Comparison of ENCODE assay signal across 23 mouse cellular contexts in the genomic region with DNA sequence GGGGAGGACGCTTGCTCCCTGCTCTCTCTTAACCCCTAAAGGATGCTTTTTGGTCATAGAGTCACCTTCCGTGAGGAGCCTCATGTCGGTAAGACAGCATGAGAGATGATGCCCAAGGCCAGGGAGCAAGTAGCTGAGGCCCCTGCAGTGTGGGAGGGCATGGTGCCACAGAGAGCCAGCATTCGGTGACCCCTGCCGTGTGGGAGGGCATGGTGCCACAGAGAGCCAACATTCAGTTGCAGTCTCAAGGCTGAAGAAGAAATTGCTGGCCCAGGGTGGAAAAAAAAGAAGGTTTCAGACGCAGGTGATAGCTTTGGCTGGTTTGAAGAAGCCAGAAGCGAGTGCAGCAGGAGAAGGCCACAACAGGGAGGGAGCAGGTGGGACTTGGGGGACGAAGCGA. TPM values are rescaled to one million over a fixed set of nuclear protein-coding genes. Genes with fewer than 3 reads are reported as not detected.
DNase-seq lines count a peak whose midpoint lies in the region; TF ChIP-seq lines count a peak whose summit lies in the region.
"Had no signal": no experiment of that assay in that cellular context is flagged by ENCODE, and none has a peak within 500 bp of the region (broad histone marks: within the 10 kb centered on the region; RNA-seq: fewer than 3 reads in every experiment).

No protein-coding gene starts in this region.

- 60% methylated on average over 9 of the region's 9 CpGs for WGBS in thymus, adult 2 months
- 85% methylated on average over 9 of the region's 9 CpGs for WGBS in small intestine, adult 2 months

- peak overlapping the region; percentile 81 for H3K27ac ChIP-seq in left cerebral cortex, adult 2 months
- H3K27ac ChIP-seq in thymus, adult 2 months (ENCODE audit: control insufficient read depth, insufficient read depth, low read length), result peak overlapping the region; percentile 79; the same call in 1 of the 2 replicates
- 0 out of 2 replicates have a peak overlapping the region, but pooled peaks have one; percentile 71 for H3K27ac ChIP-seq in small intestine, adult 2 months (ENCODE audit: insufficient read depth, low read depth, low read length)
- H3K27ac ChIP-seq: embryonic facial prominence, embryonic 12.5 days; embryonic facial prominence, embryonic 15.5 days; heart, embryonic 13.5 days; hindbrain, embryonic 12.5 days; hindbrain, embryonic 15.5 days had no signal

- no peaks in the 10 kb centered on the region for H3K27me3 ChIP-seq in thymus, adult 2 months (ENCODE audit: control insufficient read depth, insufficient read depth, low read length)
- no peaks in the 10 kb centered on the region for H3K27me3 ChIP-seq in small intestine, adult 2 months (ENCODE audit: control insufficient read depth, insufficient read depth, low read length)
- H3K27me3 ChIP-seq: embryonic facial prominence, embryonic 12.5 days; embryonic facial prominence, embryonic 15.5 days; heart, embryonic 13.5 days; hindbrain, embryonic 12.5 days; hindbrain, embryonic 15.5 days; Patski had no signal

- H3K36me3 ChIP-seq in thymus, adult 2 months (ENCODE audit: control insufficient read depth, insufficient read depth, low read length), result 0 out of 2 replicates have a peak, but pooled peaks cover 4% of the 10 kb centered on the region
- no peaks in the 10 kb centered on the region for H3K36me3 ChIP-seq in small intestine, adult 2 months (ENCODE audit: control insufficient read depth, insufficient read depth, low read length)
- H3K36me3 ChIP-seq: embryonic facial prominence, embryonic 12.5 days; embryonic facial prominence, embryonic 15.5 days; G1E; heart, embryonic 13.5 days; hindbrain, embryonic 12.5 days; hindbrain, embryonic 15.5 days had no signal

- H3K4me1 ChIP-seq in thymus, adult 2 months (replicated peaks; ENCODE audit: control insufficient read depth, insufficient read depth, low read length), result peaks cover 63% of the 10 kb centered on the region
- peaks cover 9% of the 10 kb centered on the region for H3K4me1 ChIP-seq in small intestine, adult 2 months (ENCODE audit: control insufficient read depth, insufficient read depth, insufficient read length, low read length)
- H3K4me1 ChIP-seq: embryonic facial prominence, embryonic 12.5 days; embryonic facial prominence, embryonic 15.5 days; hindbrain, embryonic 12.5 days had no signal

- no peak for TF ChIP-seq POLR2A in thymus, adult 2 months (IDR thresholded peaks at IDR 0.05; ENCODE audit: control insufficient read depth, extremely low read depth, insufficient read depth, low read length, poor library complexity)
- no peak for TF ChIP-seq POLR2A in small intestine, adult 2 months (IDR thresholded peaks at IDR 0.05; ENCODE audit: low read depth, low read length)

- intact Hi-C loops in left cerebral cortex, adult 2 months (cut with DNase I), result no loop called here
- intact Hi-C loops in left cerebral cortex, postnatal 10 days (cut with DNase I), result no loop called here

- no peak for TF ChIP-seq CTCF in left cerebral cortex, adult 2 months (IDR thresholded peaks at IDR 0.05)
- no peak for TF ChIP-seq CTCF in thymus, adult 2 months (IDR thresholded peaks at IDR 0.05; ENCODE audit: borderline replicate concordance, control insufficient read depth, extremely low read depth, insufficient read depth, low read length, poor library complexity)
- TF ChIP-seq CTCF in small intestine, adult 2 months (IDR thresholded peaks at IDR 0.05; ENCODE audit: extremely low read depth, insufficient read length, insufficient replicate concordance, low read depth, low read length), result no peak

- peak; percentile 57 to 73 for DNase-seq in cerebellum, postnatal 10 days
- no peak for DNase-seq in cerebellum, adult 8-10 months
- no peak for DNase-seq in left cerebral cortex, adult 2 months (ENCODE audit: extremely low spot score in 1 of 2, low spot score in 2 of 2)
- no peak for DNase-seq in left cerebral cortex, postnatal 10 days (ENCODE audit: extremely low spot score in 1 of 2, low spot score in 2 of 2)
- DNase-seq in thymus, adult 2 months, result no peak
- DNase-seq in thymus, adult 18-20 months, result no peak
- no peak for DNase-seq in heart, postnatal 4 days
- DNase-seq: adrenal gland, adult 2 months; adrenal gland, postnatal 14 days; cerebellum, adult 18-20 months; cerebellum, adult 9-11 months; forebrain, postnatal 0 days; gastrocnemius, postnatal 25 days; heart, adult 18-20 months; heart, postnatal 14 days had no signal

- H3K4me3 ChIP-seq in left cerebral cortex, adult 2 months, result no peak overlapping the region
- H3K4me3 ChIP-seq in thymus, adult 2 months (ENCODE audit: control insufficient read depth, insufficient read depth, low read length), result no peak overlapping the region
- H3K4me3 ChIP-seq in small intestine, adult 2 months (ENCODE audit: low read depth, low read length), result no peak overlapping the region
- H3K4me3 ChIP-seq: embryonic facial prominence, embryonic 12.5 days; embryonic facial prominence, embryonic 15.5 days; heart, embryonic 13.5 days; hindbrain, embryonic 12.5 days; hindbrain, embryonic 15.5 days had no signal

RNA-seq across cellular contexts. Expression of a gene that starts 35.4 kb away (rescaled TPM):
- 1 to 10 TPM; 1.2 to 1.6 TPM for total RNA-seq in left cerebral cortex, adult 2 months (2021)
- total RNA-seq in left cerebral cortex, postnatal 10 days (2021), result 1 to 10 TPM; 1.4 to 1.6 TPM
- polyA plus RNA-seq in thymus, adult 2 months (2012; rRNA removed), result 26.2 and 32.5 TPM in 2 replicates
- 14.0 and 21.3 TPM in 2 replicates for polyA plus RNA-seq in small intestine, adult 2 months (2012; rRNA removed)
- 10 to 100 TPM; 29.9 to 33.7 TPM for total RNA-seq in heart, postnatal 4 days (2021)

Comparison
In these comparisons a context has a peak if more than half of its experiments do, and no peak if none do; other contexts are left out.
1. DNase-seq: peak in cerebellum, postnatal 10 days (2 of 2); none in cerebellum, adult 8-10 months (single experiment), left cerebral cortex, adult 2 months (0 of 2), left cerebral cortex, postnatal 10 days (0 of 2), thymus, adult 2 months (single experiment), thymus, adult 18-20 months (0 of 2) and heart, postnatal 4 days (single experiment).
2. RNA of a gene that starts 35.4 kb away (total RNA-seq): 29.9 to 33.7 TPM in heart, postnatal 4 days; 1.2 to 1.6 TPM in left cerebral cortex, adult 2 months and 1.4 to 1.6 TPM in left cerebral cortex, postnatal 10 days; every median in the first group is over 10 times any median in the second.
3. Peak in every context shown above with its lines, with median percentiles within 50 percentile points of each other: H3K27ac ChIP-seq.